Mouse (Mus musculus) hindbrain, embryonic 11.5 days (tissue): Measurements from ENCODE around the gene Cemip. TPM values are rescaled to one million over a fixed set of nuclear protein-coding genes. Genes with fewer than 3 reads are reported as not detected.

ENCODE experiments used
- ATAC-seq: fragments of 200-750 bp; cut with Nextera tagmentation; 2 replicates; pipeline ENCODE4 v1.8.0; 2017; ENCODE audit warnings: mild to moderate bottlenecking, moderate TSS enrichment, moderate library complexity; ENCODE audit not compliant: low FRiP score
- DNase-seq: peaks from one replicate; pipeline ENCODE4 v3.0.0-alpha.2; 2015; ENCODE audit warnings: low spot score
- H3K27ac ChIP-seq: fragments of 300-500 bp; sonication (generic); 2 replicates; pipeline ENCODE4 v1.5.1; 2014; ENCODE audit warnings: mild to moderate bottlenecking, low read depth, low read length
- H3K27me3 ChIP-seq: fragments of 300-500 bp; sonication (generic); 2 replicates; pipeline ENCODE4 v1.6.1; 2014; ENCODE audit warnings: mild to moderate bottlenecking, low read length, moderate library complexity, mixed read lengths; ENCODE audit not compliant: control insufficient read depth, insufficient read depth
- H3K36me3 ChIP-seq: fragments of 300-500 bp; sonication (generic); 2 replicates; pipeline ENCODE4 v1.6.1; 2014; ENCODE audit warnings: mild to moderate bottlenecking, low read length, moderate library complexity, mixed read lengths; ENCODE audit not compliant: control insufficient read depth, insufficient read depth
- H3K4me1 ChIP-seq: fragments of 300-500 bp; sonication (generic); replicated peaks from 2 replicates; pipeline ENCODE4 v1.6.1; 2014; ENCODE audit warnings: low read length, mixed read lengths; ENCODE audit not compliant: control insufficient read depth, insufficient read depth
- H3K4me2 ChIP-seq: fragments of 300-500 bp; sonication (generic); replicated peaks from 2 replicates; pipeline ENCODE4 v1.6.1; 2014; ENCODE audit warnings: mild to moderate bottlenecking, low read depth, low read length
- H3K4me3 ChIP-seq: fragments of 300-500 bp; sonication (generic); 2 replicates; pipeline ENCODE4 v1.5.1; 2014; ENCODE audit warnings: low read depth, low read length
- H3K9ac ChIP-seq: fragments of 300-500 bp; sonication (generic); 2 replicates; pipeline ENCODE4 v1.6.1; 2014; ENCODE audit warnings: low read depth, low read length
- H3K9me3 ChIP-seq: fragments of 300-500 bp; sonication (generic); 2 replicates; pipeline ENCODE4 v1.6.1; 2016; ENCODE audit warnings: low read length; ENCODE audit not compliant: control insufficient read depth
- WGBS: fragments of 180-500 bp; shearing (Covaris S2); extraction: QIAGEN DNeasy Blood & Tissue Kit; methylation state at CpG from one replicate; pipeline ENCODE4 v1.1.7; 2014; 5-methylcytosine and 5-hydroxymethylcytosine counted together
- polyA plus RNA-seq: library from polyadenylated mRNA; unstranded; fragments of >200 nt; fragmentation: Nextera tagmentation; extraction: Ambion mirVana; gene quantifications from 2 replicates; pipeline ENCODE4 v1.2.1, GENCODE M21; 2014

Gene Cemip
- polyA plus RNA-seq, 1 experiment from 2014 or later = 0.31 TPM

- no peaks in the 10 kb centered on the region for H3K9me3 ChIP-seq
- H3K4me1 ChIP-seq = no peaks in the 10 kb centered on the region; the same call in 1 of the 2 replicates
- no peak overlapping the region for H3K27ac ChIP-seq
- DNase-seq (peak; percentile 20), ATAC-seq (peak; percentile 76)
- 61% methylated on average over 12 of the region's 12 CpGs for WGBS
- H3K4me3 ChIP-seq = no peak overlapping the region
- H3K4me2 ChIP-seq = no peak overlapping the region
- no peaks in the 10 kb centered on the region for H3K36me3 ChIP-seq
- H3K27me3 ChIP-seq = no peaks in the 10 kb centered on the region
- no peak overlapping the region for H3K9ac ChIP-seq
These were observed 33.2 kb upstream of the Cemip start for GRCm38 (mm10) chr7:84119216-84120105.

GRCm38 (mm10) chr7:84117543-84118122 lies 31.3 kb upstream of the Cemip start:
- Histone ChIP-seq H3K4me3 (no peak overlapping the region), H3K27me3 (no peaks in the 10 kb centered on the region), H3K27ac (no peak overlapping the region), H3K36me3 (no peaks in the 10 kb centered on the region), H3K9me3 (no peaks in the 10 kb centered on the region), H3K9ac (no peak overlapping the region), H3K4me2 (no peak overlapping the region), H3K4me1 (peaks cover under 1% of the 10 kb centered on the region; the same call in 1 of the 2 replicates)
- ATAC-seq (no peak), DNase-seq (no peak)
- WGBS = 91% methylated on average over 6 of the region's 6 CpGs

GRCm38 (mm10) chr7:84116621-84117542 lies 30.6 kb upstream of the Cemip start:
- no peak overlapping the region for H3K27ac ChIP-seq
- H3K4me3 ChIP-seq = no peak overlapping the region
- no peak overlapping the region for H3K4me2 ChIP-seq
- no peak overlapping the region for H3K9ac ChIP-seq
- H3K4me1 ChIP-seq = peaks cover 3% of the 10 kb centered on the region; the same call in 1 of the 2 replicates
- no peaks in the 10 kb centered on the region for H3K36me3 ChIP-seq
- H3K27me3 ChIP-seq = no peaks in the 10 kb centered on the region
- WGBS = 76% methylated on average over 7 of the region's 7 CpGs
- ATAC-seq (no peak), DNase-seq (no peak)
- H3K9me3 ChIP-seq = no peaks in the 10 kb centered on the region

GRCm38 (mm10) chr7:84115385-84115784 lies 29.1 kb upstream of the Cemip start:
- H3K9me3 ChIP-seq = no peaks in the 10 kb centered on the region
- H3K9ac ChIP-seq = no peak overlapping the region
- no peak overlapping the region for H3K27ac ChIP-seq
- no peak for DNase-seq
- 80% methylated on average over 2 of the region's 2 CpGs for WGBS
- H3K4me2 ChIP-seq = no peak overlapping the region
- ATAC-seq = no peak
- H3K4me1 ChIP-seq = peaks cover 3% of the 10 kb centered on the region; the same call in 1 of the 2 replicates
- no peak overlapping the region for H3K4me3 ChIP-seq
- no peaks in the 10 kb centered on the region for H3K27me3 ChIP-seq
- no peaks in the 10 kb centered on the region for H3K36me3 ChIP-seq

- no peak for DNase-seq
- no peaks in the 10 kb centered on the region for H3K36me3 ChIP-seq
- no peak overlapping the region for H3K4me3 ChIP-seq
- no peak for ATAC-seq
- no peak overlapping the region for H3K27ac ChIP-seq
- WGBS = 85% methylated on average over 3 of the region's 3 CpGs
- no peak overlapping the region for H3K4me2 ChIP-seq
- H3K4me1 ChIP-seq = peaks cover 3% of the 10 kb centered on the region; the same call in 1 of the 2 replicates
- no peaks in the 10 kb centered on the region for H3K27me3 ChIP-seq
- no peaks in the 10 kb centered on the region for H3K9me3 ChIP-seq
- no peak overlapping the region for H3K9ac ChIP-seq
These were observed 28.5 kb upstream of the Cemip start for GRCm38 (mm10) chr7:84114775-84115174.

GRCm38 (mm10) chr7:84113035-84113390 lies 26.7 kb upstream of the Cemip start:
- H3K9me3 ChIP-seq = no peaks in the 10 kb centered on the region
- 0 out of 2 replicates have a peak, but pooled peaks cover 3% of the 10 kb centered on the region for H3K4me1 ChIP-seq
- ATAC-seq (peak; percentile 72), DNase-seq (peak; percentile 15)
- H3K9ac ChIP-seq = no peak overlapping the region
- no peak overlapping the region for H3K4me2 ChIP-seq
- H3K27ac ChIP-seq = no peak overlapping the region
- H3K27me3 ChIP-seq = no peaks in the 10 kb centered on the region
- H3K36me3 ChIP-seq = no peaks in the 10 kb centered on the region
- WGBS = 85% methylated on average over 8 of the region's 8 CpGs
- no peak overlapping the region for H3K4me3 ChIP-seq

GRCm38 (mm10) chr7:84112351-84113034 lies 26.2 kb upstream of the Cemip start:
- H3K4me1 ChIP-seq = 0 out of 2 replicates have a peak, but pooled peaks cover 3% of the 10 kb centered on the region
- H3K4me2 ChIP-seq = no peak overlapping the region
- 77% methylated on average over 6 of the region's 6 CpGs for WGBS
- ATAC-seq (no peak), DNase-seq (no peak)
- H3K27ac ChIP-seq = no peak overlapping the region
- no peak overlapping the region for H3K4me3 ChIP-seq
- H3K9ac ChIP-seq = no peak overlapping the region
- H3K36me3 ChIP-seq = no peaks in the 10 kb centered on the region
- H3K9me3 ChIP-seq = no peaks in the 10 kb centered on the region
- no peaks in the 10 kb centered on the region for H3K27me3 ChIP-seq
